Mouse (Mus musculus): ENCODE measurements around the gene Itga1. TPM values are rescaled to one million over a fixed set of nuclear protein-coding genes. Genes with fewer than 3 reads are reported as not detected.
A peak's percentile ranks its signal among the peaks of the same experiment; 100 is the strongest.

The Itga1 gene
- polyA plus RNA-seq, 1 experiment: 16.5 TPM

- no peak for TF ChIP-seq POLR2A (IDR thresholded peaks at IDR 0.05; ENCODE audit: low read depth, low read length)
- TF ChIP-seq CTCF (conservative IDR thresholded peaks at IDR 0.05; ENCODE audit: insufficient read depth, insufficient read length, low read depth, low read length): no peak
- WGBS: 66% methylated on average over 5 of the region's 5 CpGs
- Histone ChIP-seq H3K27me3 (replicated peaks; ENCODE audit: control insufficient read depth, insufficient read depth, low read length) (no peaks in the 10 kb centered on the region), H3K4me1 (ENCODE audit: control insufficient read depth, insufficient read depth, low read length) (no peaks in the 10 kb centered on the region), H3K4me3 (ENCODE audit: insufficient read depth, low read depth, low read length) (no peak overlapping the region), H3K36me3 (ENCODE audit: control insufficient read depth, insufficient read depth, low read length) (no peaks in the 10 kb centered on the region), H3K27ac (ENCODE audit: insufficient read depth, low read depth, low read length) (no peak overlapping the region)
- DNase-seq: peak; percentile 37
Measured at GRCm38 (mm10) chr13:115118756-115119155, 17.0 kb upstream of the Itga1 start.

- no peak for TF ChIP-seq CTCF (conservative IDR thresholded peaks at IDR 0.05; ENCODE audit: insufficient read depth, insufficient read length, low read depth, low read length)
- TF ChIP-seq POLR2A (IDR thresholded peaks at IDR 0.05; ENCODE audit: low read depth, low read length): no peak
- 84% methylated on average over 3 of the region's 3 CpGs for WGBS
Measured at GRCm38 (mm10) chr13:115118195-115118594, 16.4 kb upstream of the Itga1 start.

GRCm38 (mm10) chr13:115116930-115117621 lies 15.3 kb upstream of the Itga1 start:
- 93% methylated on average over 3 of the region's 3 CpGs for WGBS

More at GRCm38 (mm10) chr13:115118195-115118594, 16.4 kb upstream of the Itga1 start:
- no peaks in the 10 kb centered on the region for H3K36me3 ChIP-seq (ENCODE audit: control insufficient read depth, insufficient read depth, low read length)
- H3K4me3 ChIP-seq (ENCODE audit: insufficient read depth, low read depth, low read length): no peak overlapping the region
- DNase-seq: no peak
- no peak overlapping the region for H3K27ac ChIP-seq (ENCODE audit: insufficient read depth, low read depth, low read length)
- H3K4me1 ChIP-seq (ENCODE audit: control insufficient read depth, insufficient read depth, low read length): no peaks in the 10 kb centered on the region
- no peaks in the 10 kb centered on the region for H3K27me3 ChIP-seq (replicated peaks; ENCODE audit: control insufficient read depth, insufficient read depth, low read length)

GRCm38 (mm10) chr13:115109628-115110027 lies 7.9 kb upstream of the Itga1 start:
- H3K4me1 ChIP-seq (ENCODE audit: control insufficient read depth, insufficient read depth, low read length): peaks cover 16% of the 10 kb centered on the region
- DNase-seq: peak; percentile 91
- H3K27me3 ChIP-seq (replicated peaks; ENCODE audit: control insufficient read depth, insufficient read depth, low read length): no peaks in the 10 kb centered on the region
- H3K36me3 ChIP-seq (ENCODE audit: control insufficient read depth, insufficient read depth, low read length): no peaks in the 10 kb centered on the region
- TF ChIP-seq POLR2A (IDR thresholded peaks at IDR 0.05; ENCODE audit: low read depth, low read length) (no peak), CTCF (conservative IDR thresholded peaks at IDR 0.05; ENCODE audit: insufficient read depth, insufficient read length, low read depth, low read length) (no peak)
- peak overlapping the region; percentile 63 for H3K27ac ChIP-seq (ENCODE audit: insufficient read depth, low read depth, low read length)
- no peak overlapping the region for H3K4me3 ChIP-seq (ENCODE audit: insufficient read depth, low read depth, low read length)
- 31% methylated on average over 4 of the region's 4 CpGs for WGBS

More at GRCm38 (mm10) chr13:115116930-115117621, 15.3 kb upstream of the Itga1 start:
- Histone ChIP-seq H3K27me3 (replicated peaks; ENCODE audit: control insufficient read depth, insufficient read depth, low read length) (no peaks in the 10 kb centered on the region), H3K36me3 (ENCODE audit: control insufficient read depth, insufficient read depth, low read length) (no peaks in the 10 kb centered on the region), H3K4me3 (ENCODE audit: insufficient read depth, low read depth, low read length) (no peak overlapping the region), H3K4me1 (ENCODE audit: control insufficient read depth, insufficient read depth, low read length) (no peaks in the 10 kb centered on the region), H3K27ac (ENCODE audit: insufficient read depth, low read depth, low read length) (no peak overlapping the region)
- TF ChIP-seq CTCF (conservative IDR thresholded peaks at IDR 0.05; ENCODE audit: insufficient read depth, insufficient read length, low read depth, low read length) (no peak), POLR2A (IDR thresholded peaks at IDR 0.05; ENCODE audit: low read depth, low read length) (no peak)
- no peak for DNase-seq

- TF ChIP-seq CTCF (conservative IDR thresholded peaks at IDR 0.05; ENCODE audit: insufficient read depth, insufficient read length, low read depth, low read length): no peak
- TF ChIP-seq POLR2A (IDR thresholded peaks at IDR 0.05; ENCODE audit: low read depth, low read length): no peak
- Histone ChIP-seq H3K4me1 (ENCODE audit: control insufficient read depth, insufficient read depth, low read length) (peaks cover 16% of the 10 kb centered on the region), H3K36me3 (ENCODE audit: control insufficient read depth, insufficient read depth, low read length) (no peaks in the 10 kb centered on the region), H3K4me3 (ENCODE audit: insufficient read depth, low read depth, low read length) (no peak overlapping the region), H3K27me3 (replicated peaks; ENCODE audit: control insufficient read depth, insufficient read depth, low read length) (no peaks in the 10 kb centered on the region), H3K27ac (ENCODE audit: insufficient read depth, low read depth, low read length) (no peak overlapping the region)
- DNase-seq: no peak
- WGBS: 89% methylated on average over 8 of the region's 8 CpGs
Measured at GRCm38 (mm10) chr13:115107436-115107835, 5.7 kb upstream of the Itga1 start.

- DNase-seq: peak; percentile 44
- H3K27ac ChIP-seq (ENCODE audit: insufficient read depth, low read depth, low read length): no peak overlapping the region
- H3K4me3 ChIP-seq (ENCODE audit: insufficient read depth, low read depth, low read length): no peak overlapping the region
- H3K36me3 ChIP-seq (ENCODE audit: control insufficient read depth, insufficient read depth, low read length): no peaks in the 10 kb centered on the region
- 72% methylated on average over 10 of the region's 10 CpGs for WGBS
- no peaks in the 10 kb centered on the region for H3K27me3 ChIP-seq (replicated peaks; ENCODE audit: control insufficient read depth, insufficient read depth, low read length)
- H3K4me1 ChIP-seq (ENCODE audit: control insufficient read depth, insufficient read depth, low read length): peaks cover 16% of the 10 kb centered on the region
- TF ChIP-seq POLR2A (IDR thresholded peaks at IDR 0.05; ENCODE audit: low read depth, low read length): no peak
- TF ChIP-seq CTCF (conservative IDR thresholded peaks at IDR 0.05; ENCODE audit: insufficient read depth, insufficient read length, low read depth, low read length): no peak
Measured at GRCm38 (mm10) chr13:115106183-115106582, 4.4 kb upstream of the Itga1 start.

GRCm38 (mm10) chr13:115102754-115103153 lies 990 bp upstream of the Itga1 start:
- Histone ChIP-seq H3K4me3 (ENCODE audit: insufficient read depth, low read depth, low read length) (no peak overlapping the region), H3K27me3 (replicated peaks; ENCODE audit: control insufficient read depth, insufficient read depth, low read length) (no peaks in the 10 kb centered on the region), H3K4me1 (ENCODE audit: control insufficient read depth, insufficient read depth, low read length) (peaks cover 11% of the 10 kb centered on the region; the same call in 1 of the 2 replicates), H3K36me3 (ENCODE audit: control insufficient read depth, insufficient read depth, low read length) (no peaks in the 10 kb centered on the region; the same call in 1 of the 2 replicates), H3K27ac (ENCODE audit: insufficient read depth, low read depth, low read length) (no peak overlapping the region)
- DNase-seq: no peak
- TF ChIP-seq POLR2A (IDR thresholded peaks at IDR 0.05; ENCODE audit: low read depth, low read length) (no peak), CTCF (conservative IDR thresholded peaks at IDR 0.05; ENCODE audit: insufficient read depth, insufficient read length, low read depth, low read length) (peak; percentile 25; the same call in 1 of the 2 replicates)
- WGBS: 95% methylated on average over 2 of the region's 2 CpGs

Measured in kidney, adult 2 months (tissue).